Comparison of ENCODE assay signal across 24 mouse cellular contexts in genomic region chr5:143630738-143631137, GRCm38 (mm10). TPM values are rescaled to one million over a fixed set of nuclear protein-coding genes. Genes with fewer than 3 reads are reported as not detected.
DNase-seq lines count a peak whose midpoint lies in the region; ATAC-seq and TF ChIP-seq lines count a peak whose summit lies in the region.
"Had no signal": no experiment of that assay in that cellular context is flagged by ENCODE, and none has a peak within 500 bp of the region (broad histone marks: within the 10 kb centered on the region; RNA-seq: fewer than 3 reads in every experiment).

No protein-coding gene starts in this region.

- peaks cover 65 to 67% of the 10 kb centered on the region in 2 experiments for H3K4me1 ChIP-seq in liver, embryonic 14.5 days (replicated peaks; ENCODE audit: control insufficient read depth in 2 of 2, insufficient read depth in 2 of 2, low read length in 1 of 2)
- H3K4me1 ChIP-seq in forebrain, embryonic 15.5 days: peaks cover 6% of the 10 kb centered on the region; the same call in 1 of the 2 replicates
- H3K4me1 ChIP-seq in hindbrain, postnatal 0 days (ENCODE audit: insufficient read depth, low read length): peaks cover 10% of the 10 kb centered on the region

- no peaks in the 10 kb centered on the region for H3K9me3 ChIP-seq in liver, embryonic 14.5 days (ENCODE audit: control insufficient read depth, low read length)
- H3K9me3 ChIP-seq in forebrain, embryonic 15.5 days: no peaks in the 10 kb centered on the region
- no peaks in the 10 kb centered on the region for H3K9me3 ChIP-seq in hindbrain, postnatal 0 days (ENCODE audit: low read length)
- H3K9me3 ChIP-seq: hindbrain, embryonic 10.5 days; lung, embryonic 15.5 days; midbrain, embryonic 15.5 days; neural tube, embryonic 13.5 days had no signal

- WGBS in liver, embryonic 14.5 days (ENCODE audit: insufficient replicate concordance): 71% methylated on average over 8 of the region's 8 CpGs
- 87% methylated on average over 8 of the region's 8 CpGs for WGBS in forebrain, embryonic 15.5 days
- WGBS in hindbrain, postnatal 0 days: 86% methylated on average over 8 of the region's 8 CpGs

- no peak overlapping the region for H3K4me2 ChIP-seq in liver, embryonic 14.5 days (ENCODE audit: low read depth)
- H3K4me2 ChIP-seq in forebrain, embryonic 15.5 days (replicated peaks): no peak overlapping the region
- no peak overlapping the region for H3K4me2 ChIP-seq in hindbrain, postnatal 0 days (ENCODE audit: low read depth, low read length)
- H3K4me2 ChIP-seq: heart, embryonic 12.5 days; lung, embryonic 15.5 days; midbrain, embryonic 15.5 days; neural tube, embryonic 13.5 days had no signal

- DNase-seq in thymus, postnatal 0 days (ENCODE audit: low spot score): peak; percentile 37
- DNase-seq in thymus, postnatal 14 days: no peak
- DNase-seq in liver, embryonic 14.5 days (ENCODE audit: low read depth in 3 of 3, low spot score in 3 of 3): no peak
- no peak for DNase-seq in frontal cortex, postnatal 36 days (ENCODE audit: low spot score in 2 of 2)
- DNase-seq in hindbrain, postnatal 0 days (ENCODE audit: low spot score): no peak
- DNase-seq: adrenal gland, postnatal 36 days; cerebellum, adult 9-10 months; heart, postnatal 10 days; kidney, adult 18-20 months; kidney, postnatal 4 days; layer of hippocampus, adult 9-11 months; lung, postnatal 4 days; retina, postnatal 1 day; right cerebral cortex, postnatal 25 days; spleen, adult 18-20 months had no signal

- no peak overlapping the region for H3K4me3 ChIP-seq in liver, embryonic 14.5 days (ENCODE audit: insufficient read depth in 1 of 2, low read depth in 2 of 2, low read length in 2 of 2)
- no peak overlapping the region for H3K4me3 ChIP-seq in forebrain, embryonic 15.5 days
- no peak overlapping the region for H3K4me3 ChIP-seq in hindbrain, postnatal 0 days (ENCODE audit: low read length)
- H3K4me3 ChIP-seq: embryonic facial prominence, embryonic 10.5 days; forebrain, embryonic 10.5 days; heart, embryonic 12.5 days; hindbrain, embryonic 10.5 days; lung, embryonic 15.5 days; midbrain, embryonic 15.5 days; neural tube, embryonic 13.5 days had no signal

- peaks cover 3% of the 10 kb centered on the region for H3K36me3 ChIP-seq in liver, embryonic 14.5 days (replicated peaks; ENCODE audit: control insufficient read depth, insufficient read depth, low read depth)
- no peaks in the 10 kb centered on the region for H3K36me3 ChIP-seq in forebrain, embryonic 15.5 days
- H3K36me3 ChIP-seq in hindbrain, postnatal 0 days (ENCODE audit: insufficient read depth, low read length): no peaks in the 10 kb centered on the region
- H3K36me3 ChIP-seq: heart, embryonic 12.5 days; hindbrain, embryonic 10.5 days; lung, embryonic 15.5 days; midbrain, embryonic 15.5 days; neural tube, embryonic 13.5 days had no signal

- peak; percentile 86 for ATAC-seq in activated CD4-positive, CD25-positive, alpha-beta regulatory T cell, adult 4 months
- ATAC-seq in liver, embryonic 14.5 days (ENCODE audit: insufficient read depth): no peak
- ATAC-seq in forebrain, embryonic 15.5 days (replicated peaks): no peak
- ATAC-seq in hindbrain, postnatal 0 days: no peak
- ATAC-seq: midbrain, embryonic 15.5 days had no signal

- TF ChIP-seq CTCF in liver, embryonic 14.5 days (IDR thresholded peaks at IDR 0.05; ENCODE audit: low read depth): no peak
- TF ChIP-seq CTCF in hindbrain, postnatal 0 days (IDR thresholded peaks at IDR 0.05; ENCODE audit: low read depth): no peak

- no peak overlapping the region for H3K27ac ChIP-seq in liver, embryonic 14.5 days
- H3K27ac ChIP-seq in forebrain, embryonic 15.5 days (replicated peaks): no peak overlapping the region
- no peak overlapping the region for H3K27ac ChIP-seq in hindbrain, postnatal 0 days
- H3K27ac ChIP-seq: embryonic facial prominence, embryonic 10.5 days; forebrain, embryonic 10.5 days; hindbrain, embryonic 10.5 days; lung, embryonic 15.5 days; midbrain, embryonic 15.5 days; neural tube, embryonic 13.5 days had no signal

- peak overlapping the region; percentile 7; the same call in 1 of the 2 replicates for H3K9ac ChIP-seq in liver, embryonic 14.5 days (replicated peaks)
- H3K9ac ChIP-seq in forebrain, embryonic 15.5 days (replicated peaks): no peak overlapping the region
- H3K9ac ChIP-seq in hindbrain, postnatal 0 days (replicated peaks; ENCODE audit: low read length): no peak overlapping the region
- H3K9ac ChIP-seq: heart, embryonic 12.5 days; lung, embryonic 15.5 days; midbrain, embryonic 15.5 days; neural tube, embryonic 13.5 days had no signal

- H3K27me3 ChIP-seq in liver, embryonic 14.5 days (ENCODE audit: control insufficient read depth, insufficient read depth, low read length): no peaks in the 10 kb centered on the region
- no peaks in the 10 kb centered on the region for H3K27me3 ChIP-seq in forebrain, embryonic 15.5 days
- H3K27me3 ChIP-seq in hindbrain, postnatal 0 days (ENCODE audit: insufficient read depth, low read length): no peaks in the 10 kb centered on the region
- H3K27me3 ChIP-seq: heart, embryonic 12.5 days; lung, embryonic 15.5 days; midbrain, embryonic 15.5 days; neural tube, embryonic 13.5 days had no signal

- TF ChIP-seq EP300 in liver, embryonic 14.5 days (IDR thresholded peaks at IDR 0.05; ENCODE audit: low read depth): no peak

RNA-seq across cellular contexts. Expression of gene Cyth3, which starts 8.5 kb away (rescaled TPM):
- 13.8 and 17.2 TPM in 2 replicates for polyA plus RNA-seq in thymus, postnatal 0 days (2015; fragmentation: Nextera tagmentation; extraction: Ambion mirVana)
- polyA plus RNA-seq in activated CD4-positive, CD25-positive, alpha-beta regulatory T cell, adult 4 months (2017; shearing (Covaris generic)): 10 to 100 TPM; 30.3 to 32.8 TPM
- 20.7 and 24.1 TPM in 2 replicates for polyA plus RNA-seq in liver, embryonic 14.5 days (2012; rRNA removed)
- 28.1 and 33.5 TPM in 2 replicates for polyA plus RNA-seq in liver, embryonic 14.5 days (2014; fragmentation: Nextera tagmentation; extraction: Ambion mirVana)
- 38.4 and 42.6 TPM in 2 replicates for polyA plus RNA-seq in forebrain, embryonic 15.5 days (2015; fragmentation: Nextera tagmentation; extraction: Ambion mirVana)
- 43.3 and 43.6 TPM in 2 replicates for total RNA-seq in hindbrain, postnatal 0 days (2014; rRNA removed)
- 35.5 and 36.3 TPM in 2 replicates for polyA plus RNA-seq in hindbrain, postnatal 0 days (2015; fragmentation: Nextera tagmentation; extraction: Ambion mirVana)
